Mouse (Mus musculus) left cerebral cortex, adult 18-20 months (tissue): ENCODE measurements around the gene Wipf1. TPM values are rescaled to one million over a fixed set of nuclear protein-coding genes. Genes with fewer than 3 reads are reported as not detected.

ENCODE experiments used
- DNase-seq, 2 experiments: peaks; one replicate each; pipeline ENCODE4 v3.0.0; 2021 to 2022; ENCODE audit warnings: low spot score in 2 of 2, mixed read lengths in 1 of 2
- total RNA-seq, 2 experiments: library from RNA; stranded (reverse); gene quantifications; 2 replicates each; pipeline ENCODE4 v1.2.3; 2021

Gene Wipf1
- total RNA-seq, 2 experiments from 2014 or later = 7.9 to 9.4 TPM

DNA sequence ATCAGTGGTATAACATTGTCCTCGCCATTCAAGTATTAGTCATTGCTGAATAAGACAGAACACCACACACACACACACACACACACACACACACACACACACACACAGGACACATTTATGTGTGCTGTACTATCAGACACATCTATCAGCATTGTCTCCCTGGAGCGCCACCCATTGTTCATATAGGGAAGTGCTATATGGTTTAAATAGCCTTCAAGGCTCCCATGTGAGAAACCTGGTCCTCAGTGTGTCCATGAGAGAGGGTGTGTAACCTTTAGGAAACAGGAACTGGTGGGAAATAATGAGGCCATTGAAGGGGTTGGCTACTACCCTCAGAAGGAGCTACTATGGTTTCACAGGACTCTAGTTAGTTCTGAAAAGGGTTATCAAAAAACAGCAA is 87.5 kb downstream of the Wipf1 start:
- DNase-seq = no peak

- no peak for DNase-seq
These were observed 89.2 kb downstream of the Wipf1 start for GRCm38 (mm10) chr2:73440319-73440718.

GRCm38 (mm10) chr2:73436976-73437375 is 92.6 kb downstream of the Wipf1 start:
- no peak for DNase-seq

GRCm38 (mm10) chr2:73435847-73436246 is 93.7 kb downstream of the Wipf1 start:
- no peak for DNase-seq

DNA sequence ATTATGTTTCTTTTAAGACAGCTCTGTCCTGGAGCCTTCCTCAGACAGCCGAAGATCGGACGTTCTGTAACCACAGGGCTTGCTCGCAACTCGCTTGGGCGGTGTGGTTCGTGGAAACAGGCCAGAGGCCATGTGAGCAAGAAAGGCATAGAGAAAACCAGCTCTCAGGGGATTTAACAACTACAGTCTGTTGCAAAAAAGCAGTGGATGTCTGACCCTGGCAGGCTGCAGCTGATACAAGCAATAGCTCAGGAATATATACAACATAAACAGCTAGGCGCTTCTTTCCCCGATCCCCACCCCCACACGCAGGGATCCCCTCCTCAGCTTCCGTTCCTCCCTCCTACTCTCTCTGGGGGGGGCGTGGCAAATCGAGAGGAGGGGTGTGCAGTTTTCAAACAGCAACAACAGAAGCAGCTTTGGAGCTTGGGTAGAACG is 97.6 kb downstream of the Wipf1 start:
- no peak for DNase-seq

DNA sequence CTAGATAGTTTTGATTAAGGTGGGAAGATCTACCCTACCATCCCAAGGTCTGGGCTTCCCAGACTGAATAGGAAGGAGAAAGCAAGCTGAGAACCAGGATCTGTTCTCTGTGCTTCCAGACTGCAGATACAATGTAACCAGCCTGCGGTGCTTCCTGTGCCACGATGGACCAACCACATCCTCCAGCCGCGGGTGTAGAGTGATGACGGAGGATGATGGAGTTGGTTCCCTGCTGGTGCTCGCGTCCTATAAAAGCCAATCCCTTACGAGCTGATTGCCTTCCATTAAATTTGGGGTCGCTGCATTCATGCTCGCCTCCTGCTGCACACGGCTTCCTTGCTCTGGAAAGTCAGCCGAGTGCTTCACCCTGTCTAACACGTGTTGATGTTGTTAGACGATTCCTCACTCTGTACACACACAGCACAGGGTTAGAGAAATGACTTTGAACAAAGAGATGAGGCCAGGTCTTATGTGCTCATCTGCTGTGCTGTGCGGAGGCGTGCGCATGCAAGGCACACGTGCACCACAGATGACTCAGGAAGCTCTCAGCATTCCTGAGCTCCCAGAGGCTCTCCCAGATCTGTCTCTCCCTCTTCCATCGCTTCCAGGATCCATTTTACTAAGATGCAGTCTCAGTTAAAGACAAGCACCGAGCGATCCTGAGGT is 100.6 kb downstream of the Wipf1 start:
- DNase-seq = peak; percentile 49 to 53

DNA sequence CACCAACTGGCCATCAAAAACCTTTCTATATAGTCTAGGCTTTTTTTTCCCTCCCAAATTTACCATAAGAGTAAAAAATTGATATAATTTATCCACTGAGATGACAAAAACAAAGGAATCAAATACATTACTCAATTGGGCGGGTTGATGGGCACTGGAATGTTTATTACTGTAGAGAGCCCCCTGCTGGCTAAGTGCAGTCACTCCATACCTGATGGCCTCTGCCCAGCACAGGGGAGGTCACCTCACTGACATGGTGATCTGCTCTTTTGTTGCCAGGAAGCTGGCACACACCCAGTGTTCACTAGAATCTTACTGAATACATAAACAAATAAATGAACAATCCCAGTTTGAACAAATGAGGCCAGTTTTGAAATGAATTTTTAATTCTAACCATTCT is 102.2 kb downstream of the Wipf1 start:
- no peak for DNase-seq

- DNase-seq = no peak
These were observed 103.7 kb downstream of the Wipf1 start for GRCm38 (mm10) chr2:73425822-73426221.

DNA sequence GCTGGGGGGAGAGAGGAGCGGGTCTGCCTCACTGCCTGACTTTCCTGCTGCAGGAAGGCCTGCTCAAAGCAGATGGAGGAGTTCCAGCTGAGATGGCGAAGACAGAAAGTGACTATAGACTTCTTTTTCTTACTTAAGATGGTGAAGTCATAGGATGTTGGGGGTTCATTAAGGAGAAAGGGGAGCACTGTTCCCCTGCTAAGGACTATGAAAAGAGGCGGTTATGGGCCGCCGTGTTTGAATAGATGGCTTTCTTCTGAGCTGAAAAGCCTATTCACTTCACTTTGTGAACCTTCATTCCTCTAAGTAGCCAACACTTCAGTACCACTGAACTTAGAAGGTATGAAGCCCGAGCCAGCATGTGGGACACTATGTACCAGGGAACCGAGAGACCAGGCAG is 109.8 kb downstream of the Wipf1 start:
- no peak for DNase-seq

- DNase-seq = peak in 1 of 2 experiments; percentile 10
These were observed 110.2 kb downstream of the Wipf1 start for GRCm38 (mm10) chr2:73419285-73419684.

DNA sequence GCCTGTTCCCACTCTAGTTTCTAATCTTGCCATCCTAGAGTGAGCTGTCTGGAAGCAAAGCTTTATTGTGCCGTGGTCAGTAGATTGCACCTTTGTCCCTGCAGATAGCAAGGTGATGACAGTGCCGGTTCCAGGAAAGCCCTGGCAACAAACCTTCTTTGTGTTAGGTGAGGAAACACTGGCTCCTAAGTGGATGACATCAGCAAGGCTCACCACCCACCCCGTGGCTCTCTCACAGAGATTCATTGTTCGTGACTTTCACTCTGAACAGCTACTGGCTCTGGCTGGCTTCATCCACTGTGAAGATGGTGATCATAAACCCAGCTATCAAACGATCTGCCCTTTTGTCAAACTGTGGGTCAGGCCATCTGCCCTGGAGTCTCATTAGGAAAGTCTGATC is 113.6 kb downstream of the Wipf1 start:
- DNase-seq = no peak

DNA sequence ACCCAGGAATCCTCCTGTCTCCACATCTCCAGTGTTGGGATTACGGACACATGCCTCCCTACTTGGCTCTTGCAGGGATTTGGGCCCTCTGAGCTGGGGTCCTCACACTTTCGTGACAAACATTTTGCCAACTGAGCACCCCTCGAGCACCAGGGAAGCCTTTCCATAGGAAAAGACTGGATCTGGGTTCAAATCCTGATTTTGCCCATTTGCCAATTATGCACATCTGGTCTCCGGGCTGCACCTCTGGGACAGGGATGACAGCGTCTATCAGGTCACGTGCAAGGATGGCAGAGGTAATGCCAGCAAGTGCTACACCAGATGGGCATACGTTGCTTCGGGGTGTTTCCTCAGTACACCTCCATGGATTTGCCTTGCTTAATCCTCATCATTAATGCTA is 119.5 kb downstream of the Wipf1 start:
- DNase-seq = no peak

GRCm38 (mm10) chr2:73407662-73408061 is 121.9 kb downstream of the Wipf1 start:
- DNase-seq = no peak

DNA sequence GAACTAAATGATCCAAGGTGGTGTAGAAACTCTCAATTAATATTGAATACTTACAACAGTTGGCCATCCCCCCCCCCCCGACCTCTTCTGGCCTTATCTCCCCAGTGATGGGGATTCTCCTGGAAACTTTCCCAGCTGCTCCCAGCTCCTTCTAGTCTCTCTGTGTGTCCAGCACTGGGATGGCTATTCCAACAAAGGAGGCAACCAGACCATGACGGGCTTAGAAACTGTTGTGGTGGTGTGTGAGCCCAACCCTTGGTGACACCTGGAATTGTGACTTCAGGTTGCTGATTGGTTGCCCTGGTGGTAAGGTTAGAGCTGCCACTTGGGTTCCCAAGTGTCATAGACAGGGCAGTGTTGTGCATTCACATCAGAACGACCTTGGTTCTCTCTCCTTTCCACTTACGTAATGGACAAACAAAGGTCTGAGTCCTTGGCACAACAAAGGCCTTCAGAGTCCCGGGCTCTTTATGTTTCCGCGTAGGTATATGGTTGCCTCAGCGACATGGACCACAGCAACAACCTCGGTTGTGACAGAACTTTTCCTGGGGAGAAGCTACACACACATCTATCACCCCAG is 123.1 kb downstream of the Wipf1 start:
- DNase-seq = no peak

DNA sequence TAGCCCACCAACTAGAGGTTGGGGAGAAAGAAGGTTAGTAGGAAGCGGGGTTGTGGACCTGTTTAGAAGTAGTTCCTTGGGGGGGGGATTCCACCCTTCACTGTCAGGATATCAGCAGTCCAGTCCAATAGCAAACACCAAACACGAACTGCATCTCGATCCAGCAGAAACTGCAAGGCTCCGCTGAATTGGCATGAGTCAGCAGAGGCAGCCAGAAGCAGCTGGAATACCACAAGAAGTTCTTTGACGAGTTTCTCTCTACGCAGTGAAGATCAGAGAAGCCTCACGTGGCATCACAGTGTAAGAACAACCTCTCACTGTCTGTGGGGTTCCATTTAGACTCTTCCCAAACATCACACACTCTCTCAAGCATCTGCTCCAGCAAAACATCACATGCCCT is 124.6 kb downstream of the Wipf1 start:
- no peak for DNase-seq

- no peak for DNase-seq
These were observed 125.1 kb downstream of the Wipf1 start for GRCm38 (mm10) chr2:73404442-73404841.

DNA sequence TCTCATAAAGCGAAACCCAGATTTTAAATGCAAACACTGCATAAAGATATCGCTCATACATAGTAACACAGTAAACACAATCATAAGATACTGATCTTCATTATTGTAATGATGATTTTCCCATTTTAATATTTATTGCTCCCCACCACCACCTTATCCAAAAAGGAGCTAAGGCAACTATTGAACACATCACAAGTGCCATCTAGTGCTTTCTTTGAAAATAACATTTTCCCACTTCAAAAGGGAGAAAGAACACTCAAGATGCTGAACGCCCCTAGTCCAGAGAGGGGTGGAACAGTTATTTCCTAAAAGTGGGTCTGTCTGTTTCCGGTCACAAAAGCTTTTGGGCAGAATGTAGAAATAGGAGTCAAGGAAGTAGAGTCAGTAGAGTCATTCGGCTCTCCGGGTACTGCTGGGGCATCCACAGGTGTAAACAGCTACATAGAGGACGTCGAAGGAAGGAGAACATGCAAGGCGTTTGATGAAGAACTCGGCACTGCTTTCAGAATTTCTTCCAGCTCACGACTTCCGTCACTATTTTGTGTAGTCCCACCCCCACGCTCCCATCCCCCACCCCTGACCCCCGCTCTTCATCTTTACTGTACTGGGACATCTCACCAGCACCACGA is 126.0 kb downstream of the Wipf1 start:
- DNase-seq = no peak

- DNase-seq = no peak
These were observed 127.8 kb downstream of the Wipf1 start for GRCm38 (mm10) chr2:73401689-73402088.

- DNase-seq = no peak
These were observed 132.1 kb downstream of the Wipf1 start for GRCm38 (mm10) chr2:73397476-73397875.

DNA sequence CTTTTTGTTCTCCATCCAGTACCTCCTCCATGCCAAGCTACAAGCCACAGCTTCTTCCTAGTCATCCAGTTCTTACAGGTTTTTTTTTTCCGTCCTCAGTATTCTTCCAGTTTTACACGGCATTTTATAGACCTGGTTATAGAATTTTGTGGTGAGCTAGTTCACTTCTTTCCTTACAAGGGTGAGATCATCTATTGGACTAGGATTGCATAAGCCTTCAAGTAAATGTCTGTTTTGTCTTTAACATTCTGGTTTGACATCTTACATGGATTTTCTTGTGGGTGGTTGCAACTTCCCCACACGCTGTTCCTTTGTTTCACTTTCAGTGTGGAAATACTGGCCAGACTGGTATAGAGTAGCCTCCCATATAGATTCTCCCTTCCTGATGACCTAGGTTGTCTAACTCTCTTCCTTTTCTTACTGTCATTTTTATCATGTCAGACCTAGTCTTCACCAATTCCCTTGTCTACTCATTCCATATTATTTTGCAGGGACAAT is 132.7 kb downstream of the Wipf1 start:
- DNase-seq = no peak

DNA sequence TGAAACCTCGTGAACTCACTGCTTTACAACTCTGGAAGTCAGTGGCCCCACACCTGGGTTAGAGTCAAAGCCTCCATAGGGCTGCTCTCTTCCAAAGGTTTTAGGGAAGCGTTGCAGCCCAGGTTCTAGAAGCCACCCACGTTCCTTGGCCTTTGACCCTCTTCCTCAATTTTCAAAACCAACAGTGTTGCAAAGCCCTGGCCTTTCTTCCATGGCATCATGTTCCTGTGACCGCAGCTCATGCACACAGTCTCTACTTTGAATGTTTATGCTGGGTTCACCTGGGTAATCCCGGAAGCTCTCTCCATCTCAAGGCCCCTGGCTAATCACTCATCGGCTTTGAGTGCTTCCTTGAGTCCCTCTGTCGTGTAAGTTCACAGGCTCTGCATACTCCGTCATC is 134.0 kb downstream of the Wipf1 start:
- DNase-seq = no peak

DNA sequence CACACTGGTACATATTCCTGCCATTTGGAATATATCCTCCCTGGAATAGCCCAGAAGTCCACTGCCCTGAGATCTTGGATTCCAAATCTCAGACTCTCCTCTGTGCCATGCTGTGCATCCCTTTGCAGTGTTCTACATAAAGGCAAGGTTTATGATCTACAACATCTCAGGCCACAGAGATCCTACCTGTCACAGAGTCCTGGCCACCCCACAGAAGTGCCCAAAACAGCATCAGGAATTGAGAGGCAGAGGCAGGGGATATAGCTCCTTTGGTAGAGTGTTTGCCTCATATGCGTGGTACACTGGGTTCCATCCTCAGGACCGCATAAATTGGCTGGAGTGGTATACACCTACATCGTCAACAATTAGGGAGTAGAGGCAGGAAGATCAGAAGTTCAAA is 135.1 kb downstream of the Wipf1 start:
- no peak for DNase-seq

DNA sequence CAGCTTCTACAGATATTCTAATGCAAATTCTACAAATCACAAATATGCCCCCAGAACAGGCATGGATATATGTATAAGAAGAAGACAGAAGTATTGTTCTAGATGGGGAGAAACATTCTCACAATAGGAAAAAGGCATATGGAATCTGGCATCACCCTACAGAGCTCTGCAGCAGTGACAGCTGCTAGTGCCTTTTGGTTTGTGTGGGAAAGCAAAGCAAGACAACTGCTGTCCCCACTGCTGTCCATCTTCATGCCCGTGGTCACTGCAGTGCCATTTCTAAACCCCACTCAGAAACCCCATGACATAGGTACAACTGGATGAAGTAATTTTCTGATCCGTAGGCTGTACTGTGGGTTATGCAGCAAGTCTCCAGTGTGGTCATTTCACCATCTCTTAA is 136.8 kb downstream of the Wipf1 start:
- no peak for DNase-seq
